Mouse (Mus musculus): Measurements from ENCODE around the gene Vti1a.

The Vti1a gene

GRCm38 (mm10) chr19:55520236-55520635 lies 204.1 kb downstream of the Vti1a start:
- no peak for DNase-seq (ENCODE audit: low spot score in 2 of 2)

- peak in 1 of 2 experiments; percentile 34 for DNase-seq (ENCODE audit: low spot score in 2 of 2)
These were observed 207.2 kb downstream of the Vti1a start for GRCm38 (mm10) chr19:55523340-55523739.

GRCm38 (mm10) chr19:55524385-55524784 lies 208.3 kb downstream of the Vti1a start:
- DNase-seq (ENCODE audit: low spot score in 2 of 2) = no peak

- no peak for DNase-seq (ENCODE audit: low spot score in 2 of 2)
These were observed 209.0 kb downstream of the Vti1a start for GRCm38 (mm10) chr19:55525056-55525455.

DNA sequence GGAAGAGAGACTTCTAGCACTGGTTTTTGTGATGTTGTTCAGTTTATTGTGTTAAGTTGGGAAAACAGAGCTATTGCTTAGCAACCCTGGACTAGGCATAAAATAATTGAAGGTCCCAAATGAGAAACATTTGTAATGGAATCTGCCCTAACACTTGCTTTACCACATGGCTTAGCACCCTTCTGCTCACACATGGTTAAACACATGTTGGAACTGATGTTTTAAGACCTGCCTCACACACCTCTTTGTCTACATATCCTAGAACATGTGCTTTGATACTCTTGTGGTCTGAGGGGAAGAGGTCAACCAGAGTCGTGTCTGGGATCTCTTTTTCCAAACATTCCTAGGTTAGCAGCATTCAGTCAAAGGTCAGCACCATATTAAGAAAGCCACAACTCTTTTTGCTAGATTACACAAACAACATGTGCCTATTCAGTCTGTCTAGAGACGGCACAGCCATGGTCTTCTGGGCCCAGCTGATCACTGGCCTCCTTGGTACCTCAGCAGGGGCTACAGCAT lies 210.7 kb downstream of the Vti1a start:
- DNase-seq (ENCODE audit: low spot score in 2 of 2) = no peak

- no peak for DNase-seq (ENCODE audit: low spot score in 2 of 2)
These were observed 213.9 kb downstream of the Vti1a start for GRCm38 (mm10) chr19:55530041-55530440.

DNA sequence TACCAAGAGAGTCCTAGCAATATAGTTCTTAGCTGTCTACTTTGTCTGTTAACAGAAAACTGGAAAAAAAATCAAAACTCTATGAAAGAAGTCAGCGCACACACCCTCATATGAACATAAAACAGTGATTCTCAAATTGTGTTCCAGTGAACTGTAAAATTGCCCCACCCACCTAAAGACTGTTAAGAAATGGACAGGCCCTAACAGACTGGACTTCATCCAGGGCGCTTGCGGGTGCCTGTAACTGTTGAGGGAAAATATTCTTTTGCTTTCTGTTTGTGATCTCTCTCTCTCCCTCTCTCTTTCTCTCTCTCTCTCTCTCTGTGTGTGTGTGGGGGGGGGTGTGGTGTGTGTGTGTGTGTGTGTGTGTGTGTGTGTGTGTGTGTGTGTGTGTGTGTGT lies 216.6 kb downstream of the Vti1a start:
- no peak for DNase-seq (ENCODE audit: low spot score in 2 of 2)

GRCm38 (mm10) chr19:55536273-55536937 lies 220.3 kb downstream of the Vti1a start:
- DNase-seq (ENCODE audit: low spot score in 2 of 2) = no peak

- DNase-seq (ENCODE audit: low spot score in 2 of 2) = no peak
These were observed 221.6 kb downstream of the Vti1a start for GRCm38 (mm10) chr19:55537691-55538090.

- DNase-seq (ENCODE audit: low spot score in 2 of 2) = no peak
These were observed 225.5 kb downstream of the Vti1a start for GRCm38 (mm10) chr19:55541641-55542040.

GRCm38 (mm10) chr19:55542461-55542860 lies 226.4 kb downstream of the Vti1a start:
- no peak for DNase-seq (ENCODE audit: low spot score in 2 of 2)

DNA sequence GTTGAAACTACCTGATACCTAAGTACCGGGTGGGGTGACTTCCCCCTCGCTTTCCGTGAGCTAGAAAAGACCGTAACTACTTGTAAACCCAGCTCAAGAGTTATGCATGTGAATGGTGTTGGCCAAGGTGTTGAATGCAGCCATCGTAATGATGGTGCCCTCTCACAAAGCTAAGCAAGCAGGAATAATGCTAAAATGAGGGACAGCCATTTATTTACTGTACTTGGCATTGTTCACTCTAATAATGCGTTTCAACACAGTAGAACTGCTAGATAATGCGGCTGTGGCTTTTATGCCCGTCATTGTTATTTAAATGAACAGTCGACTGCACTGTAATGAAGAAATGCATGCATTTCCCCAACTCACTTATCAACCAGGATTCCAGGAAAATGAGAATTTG lies 227.1 kb downstream of the Vti1a start:
- no peak for DNase-seq (ENCODE audit: low spot score in 2 of 2)

DNA sequence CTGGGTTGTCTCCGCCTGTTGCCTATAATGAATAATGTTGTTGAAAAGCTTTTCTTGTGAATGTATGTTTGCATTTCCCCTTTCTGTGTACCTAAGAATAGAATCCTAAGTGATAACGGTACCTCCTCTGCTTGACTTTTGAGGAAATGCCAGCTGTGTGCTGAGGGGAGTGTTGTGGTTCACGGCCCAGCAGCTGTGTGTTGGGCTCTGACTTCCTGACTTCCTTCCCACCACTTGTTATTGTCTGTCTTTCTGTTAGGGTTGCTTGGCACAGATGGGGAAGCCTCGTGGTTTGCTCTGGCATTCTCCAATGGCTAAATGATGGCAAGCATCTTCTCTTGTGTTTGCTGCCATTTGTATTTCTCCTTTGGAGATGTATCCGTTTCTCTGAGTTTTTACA lies 228.4 kb downstream of the Vti1a start:
- no peak for DNase-seq (ENCODE audit: low spot score in 2 of 2)

DNA sequence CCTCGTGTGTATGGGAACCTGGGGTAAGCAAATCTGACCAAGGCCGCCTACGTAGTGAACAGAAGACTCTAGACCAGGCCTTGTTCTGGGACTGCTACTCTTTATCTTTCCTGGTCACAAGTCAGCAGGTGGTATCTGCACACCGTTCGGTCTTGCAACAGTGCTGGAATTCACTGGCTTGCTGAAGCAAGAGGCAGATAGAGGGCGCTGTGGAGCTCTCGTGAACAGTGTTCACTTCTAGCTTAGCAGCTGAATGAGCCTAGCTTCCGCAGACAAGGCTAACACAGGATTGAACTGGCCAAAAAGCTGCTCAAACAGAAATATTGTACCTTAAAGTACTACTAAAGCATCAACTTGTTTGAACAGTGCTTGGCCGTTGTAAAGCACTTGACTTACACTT lies 229.4 kb downstream of the Vti1a start:
- peak; percentile 34 to 70 for DNase-seq (ENCODE audit: low spot score in 2 of 2)

GRCm38 (mm10) chr19:55546009-55546528 lies 230.0 kb downstream of the Vti1a start:
- no peak for DNase-seq (ENCODE audit: low spot score in 2 of 2)

- DNase-seq (ENCODE audit: low spot score in 2 of 2) = no peak
These were observed 232.1 kb downstream of the Vti1a start for GRCm38 (mm10) chr19:55548206-55548605.

DNA sequence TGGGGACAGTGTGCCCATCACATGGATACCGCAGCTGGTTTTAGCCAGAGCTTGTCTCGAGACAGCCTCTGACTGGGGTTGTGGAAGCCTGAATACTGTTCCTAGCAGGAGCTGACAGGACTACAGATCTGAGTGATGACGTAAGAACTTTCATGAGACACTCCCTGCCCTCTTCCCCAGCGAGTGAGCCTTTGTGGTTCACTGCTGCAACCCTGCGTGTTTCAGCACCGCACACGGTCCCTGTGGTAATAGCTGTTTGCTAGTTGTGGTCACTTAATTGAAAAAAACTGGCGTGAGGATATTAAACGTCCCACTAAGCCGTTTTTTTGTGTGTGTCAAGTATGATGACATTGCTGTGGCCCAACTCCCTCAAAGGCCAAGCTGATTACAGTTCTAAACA lies 232.6 kb downstream of the Vti1a start:
- DNase-seq (ENCODE audit: low spot score in 2 of 2) = no peak

- no peak for DNase-seq (ENCODE audit: low spot score in 2 of 2)
These were observed 234.1 kb downstream of the Vti1a start for GRCm38 (mm10) chr19:55550176-55550575.

DNA sequence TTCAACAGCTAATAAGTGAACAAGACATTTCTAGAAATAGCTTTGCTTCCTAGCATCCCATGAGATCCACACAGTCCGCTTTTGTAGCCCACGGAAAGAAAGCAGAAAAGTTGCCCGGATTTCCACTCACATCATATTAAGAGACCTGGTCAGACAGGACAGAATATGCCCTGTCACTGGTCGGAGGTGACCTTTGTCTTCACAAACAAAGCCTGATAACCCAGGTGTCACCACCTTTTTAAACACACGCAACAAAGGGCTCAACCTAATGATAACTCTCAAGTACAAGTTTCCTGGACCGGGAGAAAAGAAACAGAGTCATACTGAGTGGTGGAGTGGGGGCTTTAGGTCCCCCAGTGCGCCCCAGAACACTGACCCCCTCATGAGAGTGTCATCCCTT lies 236.2 kb downstream of the Vti1a start:
- no peak for DNase-seq (ENCODE audit: low spot score in 2 of 2)

- DNase-seq (ENCODE audit: low spot score in 2 of 2) = no peak
These were observed 236.8 kb downstream of the Vti1a start for GRCm38 (mm10) chr19:55552861-55553260.

DNA sequence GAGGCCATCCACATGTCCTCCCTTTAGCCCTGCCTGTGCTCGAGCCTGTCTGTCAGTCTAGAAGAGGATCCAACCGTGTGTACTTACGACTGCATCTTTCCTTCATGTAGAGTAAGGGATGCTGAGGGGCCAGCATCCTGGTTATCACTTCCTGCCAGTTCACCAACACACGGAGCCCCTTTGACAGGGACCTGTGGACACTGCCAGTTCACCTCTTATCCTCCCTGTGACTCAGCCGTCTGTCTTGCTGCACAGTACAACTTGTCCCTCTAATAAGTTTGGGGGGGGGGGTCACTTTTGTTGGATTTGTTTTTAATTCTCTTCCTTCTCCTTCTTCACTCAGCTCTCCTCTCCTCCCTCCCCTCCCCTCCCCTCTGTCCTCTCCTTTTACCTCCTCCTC lies 238.2 kb downstream of the Vti1a start:
- no peak for DNase-seq (ENCODE audit: low spot score in 2 of 2)

DNA sequence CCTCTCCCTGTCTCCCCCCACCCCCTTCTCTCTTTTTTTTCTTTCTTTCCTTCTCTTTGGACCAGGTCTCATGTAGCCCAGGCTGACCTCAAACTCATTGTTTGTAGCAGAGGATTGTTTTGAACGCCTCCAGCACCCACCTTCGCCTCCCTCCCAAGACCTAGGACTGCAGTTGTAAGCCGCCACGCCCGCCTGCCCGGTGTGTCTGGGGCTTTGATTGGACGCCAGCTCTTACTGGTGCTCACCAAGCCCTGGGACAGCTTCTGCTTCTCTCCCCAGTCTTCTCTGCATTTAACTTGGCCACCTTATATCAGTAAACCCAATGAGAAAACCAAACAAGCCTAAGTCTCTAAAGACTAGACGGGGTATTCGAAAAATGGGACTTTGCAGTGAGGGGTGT lies 238.6 kb downstream of the Vti1a start:
- no peak for DNase-seq (ENCODE audit: low spot score in 2 of 2)

DNA sequence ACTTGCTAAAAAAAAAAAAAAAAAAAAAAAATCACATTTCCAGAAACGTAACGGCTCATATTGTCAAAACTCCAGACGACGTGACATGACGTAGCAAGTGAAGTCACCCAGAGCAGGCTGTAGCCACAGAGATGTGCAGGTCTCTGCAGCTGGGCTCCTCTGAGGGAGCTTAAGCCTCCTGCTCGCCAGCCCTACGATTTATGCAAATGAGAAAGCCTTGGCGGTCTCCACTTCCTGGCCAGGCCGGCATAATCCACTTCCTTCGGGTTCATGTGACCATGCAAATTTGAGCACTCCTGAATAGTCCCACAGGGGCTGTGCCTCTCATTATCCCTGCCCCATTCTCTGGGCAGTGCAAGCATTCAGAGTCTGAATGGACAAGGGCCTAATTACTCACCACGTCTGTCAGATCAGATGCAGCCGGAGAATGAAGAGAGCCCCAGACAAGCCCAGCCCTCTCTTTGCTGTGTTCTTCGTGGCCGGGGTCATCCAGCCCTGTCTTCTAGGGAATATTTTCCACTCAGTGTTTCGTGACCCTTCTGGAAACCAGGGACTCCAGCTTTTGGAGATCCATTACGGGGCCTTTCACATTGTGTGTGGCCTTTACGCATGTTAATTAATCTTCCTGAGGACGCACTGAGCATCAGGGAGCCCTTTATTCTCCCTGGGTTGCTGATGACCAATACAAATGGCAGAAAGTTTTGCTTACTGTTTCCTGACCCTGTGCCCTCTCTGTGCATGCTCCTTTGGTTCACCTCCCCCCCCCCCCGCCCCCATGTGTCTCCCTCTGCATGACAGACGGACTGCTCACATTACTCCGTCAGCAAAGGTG lies 240.3 kb downstream of the Vti1a start:
- DNase-seq (ENCODE audit: low spot score in 2 of 2) = peak; percentile 44 to 58
